Mouse (Mus musculus) kidney, postnatal 36 days (tissue): Measurements from ENCODE around the gene Gsg1.

Source experiments
- DNase-seq, 2 experiments: peaks; one replicate each; pipeline ENCODE4 v3.0.0; 2021 to 2022; ENCODE audit warnings: mixed read lengths in 2 of 2

Gsg1 gene

DNA sequence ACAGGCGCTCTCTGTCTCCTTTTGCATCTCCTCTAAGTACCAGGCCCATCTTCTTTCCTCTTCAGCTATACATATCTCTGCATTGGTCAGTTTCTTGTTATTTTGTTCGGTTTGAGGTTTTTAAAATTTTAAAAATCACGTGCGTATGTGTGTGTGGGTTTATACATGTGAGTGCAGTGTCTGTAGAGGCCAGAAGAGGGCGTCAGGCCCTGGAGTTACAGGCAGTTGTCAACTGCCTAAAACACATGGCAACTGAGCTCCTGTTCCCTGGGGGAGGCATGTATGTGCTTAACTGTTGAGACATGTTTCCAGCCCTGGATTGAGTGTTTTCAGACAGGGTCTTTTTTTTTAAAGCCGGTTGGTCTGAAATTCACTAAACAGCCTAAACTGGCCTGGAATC, 51.5 kb downstream of the Gsg1 start:
- DNase-seq: no peak

DNA sequence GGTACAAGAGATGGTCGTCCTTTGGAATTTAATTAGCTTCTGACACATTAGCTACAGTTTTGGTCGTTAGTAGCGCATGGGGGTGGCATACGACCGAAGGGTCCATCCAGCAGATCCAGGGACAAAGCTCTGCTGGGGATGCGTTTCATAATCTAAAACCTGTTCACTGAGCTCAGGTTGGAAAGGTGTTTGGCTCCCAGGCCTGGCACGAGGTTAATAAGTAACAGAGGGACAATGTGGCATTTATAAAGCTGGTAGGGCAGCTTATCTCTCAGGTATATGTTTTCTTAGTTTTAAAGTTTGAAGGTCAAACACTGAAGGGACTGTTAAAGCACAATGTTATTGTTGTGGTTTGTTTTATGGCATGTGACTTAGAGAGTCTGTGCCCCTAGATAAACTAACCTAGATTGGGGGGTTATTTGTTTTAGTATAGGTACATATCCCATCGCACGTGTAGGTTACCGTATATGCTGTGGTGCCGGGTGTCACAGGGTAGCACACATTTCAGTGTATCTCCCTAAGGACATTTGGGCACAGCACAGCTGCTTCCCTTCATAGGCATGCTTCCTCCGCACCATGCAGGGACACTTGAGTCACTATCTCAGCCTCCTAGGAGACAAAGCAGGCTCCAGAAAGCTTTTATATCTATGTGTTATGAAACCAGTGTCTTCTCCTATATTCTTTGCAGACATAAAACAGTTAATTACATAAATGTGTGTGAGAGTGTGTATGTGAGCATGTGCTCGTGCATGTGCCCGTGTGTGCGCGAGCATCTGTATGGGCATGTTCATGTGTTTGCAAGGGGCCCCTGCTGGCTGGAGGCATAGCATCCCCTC, 53.8 kb downstream of the Gsg1 start:
- peak; percentile 30 to 63 for DNase-seq

DNA sequence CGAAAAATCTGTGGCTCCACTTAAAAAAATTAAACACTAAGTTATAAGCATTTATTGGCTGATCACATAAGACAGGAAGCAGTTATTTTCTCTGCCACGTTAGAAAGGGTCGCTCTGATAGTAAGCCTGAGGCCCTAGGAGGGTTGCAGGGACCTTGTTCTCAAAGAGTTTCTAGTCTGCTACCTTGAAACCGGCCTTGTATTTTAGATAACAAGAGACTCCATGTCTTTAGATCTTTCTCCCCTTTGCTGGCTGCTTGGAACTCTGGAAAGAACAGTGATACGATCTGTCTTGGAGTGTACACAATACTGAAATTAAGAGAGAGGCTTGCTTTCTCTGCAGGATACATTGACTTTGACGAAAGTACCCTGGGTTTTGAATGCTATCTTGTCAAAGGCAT, 55.4 kb downstream of the Gsg1 start:
- DNase-seq: no peak

DNA sequence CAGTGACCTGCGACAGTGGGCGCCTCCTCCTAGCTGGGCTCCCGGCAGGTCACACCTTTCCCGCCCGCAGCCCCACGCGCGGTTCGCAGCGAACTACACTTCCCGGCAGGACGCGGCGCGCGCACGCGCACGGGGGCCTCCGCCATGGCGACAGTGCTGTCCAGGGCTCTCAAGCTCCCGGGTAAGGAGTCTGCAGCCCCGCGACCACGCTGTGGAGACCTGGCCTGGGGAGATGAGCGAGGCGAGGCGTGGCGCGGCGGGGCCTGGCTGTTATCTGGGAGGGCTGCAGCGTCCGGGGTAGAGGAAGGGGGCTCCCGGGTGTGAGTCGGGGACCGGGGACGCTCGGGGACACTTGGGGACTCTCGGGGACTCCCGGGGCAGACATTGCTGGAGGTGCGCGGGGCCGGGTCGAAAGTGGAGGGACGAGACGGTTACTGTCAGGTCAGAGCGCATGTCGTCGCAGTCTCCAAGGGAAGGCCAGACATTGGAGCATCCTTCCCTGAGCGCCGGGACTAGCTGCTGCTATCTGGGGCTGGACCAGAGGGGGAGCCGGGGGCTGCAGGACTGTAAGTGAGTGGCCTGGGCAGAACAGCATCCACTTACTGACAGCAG, 56.1 kb downstream of the Gsg1 start, which contains the start of the genes Fam234b and Hebp1:
Fam234b (plus strand) TSS at position 57 of the 612 bp plus-strand sequence.
Hebp1 (minus strand) TSS at position 102 of the 612 bp plus-strand sequence.
- peak; percentile 84 to 93 for DNase-seq

DNA sequence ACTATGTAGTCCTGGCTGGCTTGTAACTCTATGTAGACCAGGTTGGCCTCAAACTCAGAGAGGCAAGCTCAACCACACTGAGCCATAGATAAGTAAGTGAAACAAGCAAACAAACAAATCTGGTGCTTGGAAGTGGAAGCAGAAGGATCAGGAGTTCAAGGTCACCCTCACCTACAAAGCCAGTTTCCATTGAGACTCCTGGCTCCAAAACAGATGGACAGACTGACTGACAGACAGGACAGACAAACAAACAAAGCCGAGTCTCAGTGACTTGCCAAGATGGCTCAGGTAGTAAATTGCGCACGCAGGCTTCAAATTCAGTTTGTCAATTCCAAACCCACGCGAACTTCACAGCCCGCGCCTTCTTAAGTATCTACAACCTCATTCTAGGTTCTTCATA, 56.7 kb downstream of the Gsg1 start:
- DNase-seq: no peak

DNA sequence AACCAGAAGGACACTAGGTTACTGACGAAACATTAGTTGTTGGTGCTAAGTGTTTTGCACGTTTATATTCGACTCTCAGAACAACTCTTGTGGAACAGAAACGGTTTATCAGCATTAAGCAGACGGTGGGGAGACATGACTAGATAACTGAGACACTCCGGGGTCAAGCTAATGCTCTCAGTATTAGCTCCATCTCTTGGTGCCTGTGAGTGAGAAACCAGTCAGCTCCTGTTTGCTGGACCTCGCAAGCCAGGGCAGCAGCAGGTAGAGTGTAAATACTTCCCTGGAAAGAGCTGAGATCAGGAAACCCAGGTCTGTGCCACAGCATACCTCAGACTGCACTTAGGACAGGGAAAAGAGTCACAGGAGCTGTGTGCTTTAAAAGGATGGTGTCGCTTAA, 57.4 kb downstream of the Gsg1 start:
- DNase-seq: no peak

DNA sequence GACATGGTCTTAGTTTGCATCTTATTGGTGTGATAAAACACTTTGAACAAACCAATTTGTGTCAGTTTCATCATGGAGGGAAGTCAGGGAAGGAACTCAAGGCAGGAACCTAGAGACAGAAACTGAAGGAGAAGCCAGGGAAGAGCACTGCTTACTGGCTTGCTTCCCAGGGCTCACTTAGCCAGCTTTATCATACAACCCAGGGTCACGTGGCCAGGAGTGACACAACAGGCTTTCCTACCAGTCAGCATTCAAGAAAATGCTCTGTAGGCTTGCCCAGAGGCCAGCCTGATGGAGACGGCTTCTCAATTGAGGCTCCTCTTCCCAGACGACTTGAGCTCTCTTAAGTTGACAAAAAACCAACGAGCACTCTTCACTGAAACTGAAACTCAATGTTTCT, 59.2 kb downstream of the Gsg1 start:
- DNase-seq: no peak

DNA sequence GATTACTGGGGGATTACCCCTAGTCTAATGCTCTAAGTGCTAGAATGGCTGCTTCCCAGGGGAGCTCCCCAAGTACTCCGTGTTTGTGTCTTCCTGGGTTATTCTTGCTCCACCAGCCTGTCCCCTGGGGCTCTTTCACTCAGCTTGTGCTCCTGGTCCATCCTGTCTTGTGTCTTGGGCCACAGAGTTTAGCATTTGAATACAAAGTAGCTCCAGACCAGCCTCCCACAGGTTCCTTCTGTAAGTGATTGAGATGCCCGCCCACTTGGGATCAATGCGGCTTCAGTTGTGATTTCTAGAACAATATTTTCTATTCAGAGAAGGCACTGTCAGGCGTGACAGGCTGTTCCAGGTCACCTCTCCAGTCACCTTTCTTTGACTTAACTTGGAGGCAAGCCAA, 60.4 kb downstream of the Gsg1 start:
- peak in 1 of 2 experiments; percentile 17 for DNase-seq

DNA sequence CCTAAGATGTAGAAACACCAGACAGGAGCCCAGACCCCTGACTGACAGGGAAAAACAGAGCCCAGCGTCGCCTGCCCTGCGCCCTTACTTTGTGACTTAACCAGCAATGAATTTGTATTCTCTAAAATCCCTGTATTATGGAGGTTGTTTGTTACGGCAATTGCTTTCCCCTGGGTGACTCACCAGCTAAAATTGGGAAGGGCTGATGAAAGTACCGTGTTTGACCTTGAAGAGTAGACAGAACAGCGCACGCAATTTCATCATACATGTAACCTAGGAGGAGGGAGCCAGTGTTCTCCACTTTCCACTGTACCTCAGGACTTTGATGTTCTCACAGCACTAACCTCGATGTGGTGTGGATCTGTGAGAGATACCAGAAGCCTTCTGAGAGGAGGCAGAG, 61.2 kb downstream of the Gsg1 start:
- no peak for DNase-seq

DNA sequence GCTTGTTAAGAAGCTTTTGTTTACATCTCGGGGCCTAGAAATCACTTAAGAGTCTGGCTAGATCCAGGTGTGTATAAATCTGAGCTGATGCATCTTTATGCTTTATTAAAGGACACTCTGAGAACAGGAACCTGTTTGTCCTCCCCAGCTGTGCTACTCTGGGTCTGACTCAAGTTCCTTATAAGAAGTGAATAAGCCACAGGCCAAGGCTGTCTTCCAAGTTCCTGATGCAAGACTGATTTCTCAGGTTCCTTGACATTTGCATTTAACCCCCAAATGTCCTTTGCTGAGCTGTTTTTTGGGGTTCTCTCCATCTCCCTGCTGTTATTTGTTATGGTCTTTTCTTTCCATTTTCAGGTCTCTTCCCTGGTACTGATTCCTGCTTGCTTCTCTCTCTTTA, 62.2 kb downstream of the Gsg1 start:
- DNase-seq: no peak

DNA sequence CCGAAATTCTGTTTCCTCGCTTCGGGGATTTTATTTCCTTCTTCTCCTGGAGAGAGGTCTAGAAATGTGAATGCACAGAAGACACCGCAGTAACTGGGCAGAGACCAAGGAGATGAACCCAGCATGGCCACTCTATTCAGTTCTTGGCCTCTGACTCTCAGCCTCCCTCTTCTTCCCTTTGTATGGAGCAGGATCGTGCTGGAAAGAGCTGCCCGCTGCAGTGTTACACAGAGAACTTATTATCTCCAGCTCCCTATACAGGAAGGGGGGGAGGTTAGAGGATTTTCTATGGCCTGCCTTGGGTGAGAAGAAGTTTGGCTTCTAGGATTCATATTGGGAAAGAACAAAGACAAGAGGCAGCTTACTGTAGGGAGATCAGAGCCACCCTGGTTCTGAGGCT, 64.0 kb downstream of the Gsg1 start:
- DNase-seq: no peak

DNA sequence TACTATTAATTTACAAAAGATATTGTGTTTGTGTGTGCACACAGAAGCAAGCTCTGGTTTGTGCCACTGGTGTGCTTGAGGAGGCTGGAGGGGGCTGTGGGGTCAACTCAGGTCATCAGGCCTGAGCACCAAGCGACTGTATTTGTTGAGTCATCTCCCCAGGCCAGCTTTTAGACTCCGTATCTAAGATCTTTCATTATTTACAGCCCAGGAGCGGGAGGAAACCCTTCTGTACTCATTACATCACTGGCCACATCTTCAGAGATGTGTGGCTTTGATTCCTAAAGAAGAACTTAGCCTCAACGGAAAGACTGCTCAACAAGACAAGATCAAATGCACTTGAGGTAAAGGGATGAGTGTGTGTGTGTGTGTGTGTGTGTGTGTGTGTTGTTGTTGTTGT, 65.5 kb downstream of the Gsg1 start:
- DNase-seq: no peak
